Mouse (Mus musculus) heart, postnatal 0 days (tissue): ENCODE results near the gene Dnajc13. TPM values are rescaled to one million over a fixed set of nuclear protein-coding genes. Genes with fewer than 3 reads are reported as not detected.

Experiments used
- ATAC-seq: fragments of 200-750 bp; cut with Nextera tagmentation; 2 replicates; pipeline ENCODE4 v1.8.0; 2017; ENCODE audit warnings: low read depth, moderate number of reproducible peaks, moderate library complexity; ENCODE audit not compliant: insufficient read depth
- DNase-seq: peaks from one replicate; pipeline ENCODE4 v3.0.0-alpha.2; 2016; ENCODE audit warnings: low spot score
- H3K27ac ChIP-seq: fragments of 300-500 bp; sonication (generic); 2 replicates; pipeline ENCODE4 v1.5.1; 2014; ENCODE audit warnings: low read depth, mild to moderate bottlenecking
- H3K27me3 ChIP-seq: fragments of 300-500 bp; sonication (generic); 2 replicates; pipeline ENCODE4 v1.6.1; 2014; ENCODE audit warnings: low read length, mixed read lengths; ENCODE audit not compliant: control insufficient read depth, insufficient read depth
- H3K36me3 ChIP-seq: fragments of 300-500 bp; sonication (generic); replicated peaks from 2 replicates; pipeline ENCODE4 v1.6.1; 2014; ENCODE audit warnings: low read length, mixed read lengths; ENCODE audit not compliant: control insufficient read depth, insufficient read depth
- H3K4me1 ChIP-seq: fragments of 300-500 bp; sonication (generic); 2 replicates; pipeline ENCODE4 v1.6.1; 2014; ENCODE audit warnings: antibody characterized with exemption; ENCODE audit not compliant: control insufficient read depth, insufficient read depth
- H3K4me2 ChIP-seq: fragments of 300-500 bp; sonication (generic); 2 replicates; pipeline ENCODE4 v1.6.1; 2014; ENCODE audit warnings: low read depth, mild to moderate bottlenecking, low read length, moderate library complexity
- H3K4me3 ChIP-seq: fragments of 300-500 bp; sonication (generic); 2 replicates; pipeline ENCODE4 v1.5.1; 2014; ENCODE audit warnings: low read depth, low read length
- H3K9ac ChIP-seq: fragments of 300-500 bp; sonication (generic); replicated peaks from 2 replicates; pipeline ENCODE4 v1.6.1; 2014; ENCODE audit warnings: low read depth, low read length, mixed read lengths
- H3K9me3 ChIP-seq: fragments of 300-500 bp; sonication (generic); replicated peaks from 2 replicates; pipeline ENCODE4 v1.6.1; 2016; ENCODE audit warnings: low read length; ENCODE audit not compliant: control insufficient read depth
- CTCF ChIP-seq: IDR thresholded peaks from 2 replicates; pipeline ENCODE4 v1.5.1; 2016; ENCODE audit warnings: antibody characterized with exemption, control low read depth, low read depth
- EP300 ChIP-seq: IDR thresholded peaks from 2 replicates; pipeline ENCODE4 v1.6.1; 2016; ENCODE audit warnings: antibody characterized with exemption, low read depth
- WGBS: fragments of 180-500 bp; shearing (Covaris S2); extraction: QIAGEN DNeasy Blood & Tissue Kit; methylation state at CpG from one replicate; pipeline ENCODE4 v1.1.7; 2014; 5-methylcytosine and 5-hydroxymethylcytosine counted together
- polyA plus RNA-seq: library from polyadenylated mRNA; unstranded; fragments of >200 nt; fragmentation: Nextera tagmentation; extraction: Ambion mirVana; gene quantifications from 2 replicates; pipeline ENCODE4 v1.2.1, GENCODE M21; 2015
- total RNA-seq: library from RNA; depleted of rRNA; stranded (reverse); fragments of >200 nt; gene quantifications from 2 replicates; pipeline ENCODE4 v1.2.3, GENCODE M21; 2014; ENCODE audit warnings: low replicate concordance

Gene Dnajc13
- total and polyA plus RNA-seq, 2 experiments from 2014 or later: 7.5 to 40.2 TPM

DNA sequence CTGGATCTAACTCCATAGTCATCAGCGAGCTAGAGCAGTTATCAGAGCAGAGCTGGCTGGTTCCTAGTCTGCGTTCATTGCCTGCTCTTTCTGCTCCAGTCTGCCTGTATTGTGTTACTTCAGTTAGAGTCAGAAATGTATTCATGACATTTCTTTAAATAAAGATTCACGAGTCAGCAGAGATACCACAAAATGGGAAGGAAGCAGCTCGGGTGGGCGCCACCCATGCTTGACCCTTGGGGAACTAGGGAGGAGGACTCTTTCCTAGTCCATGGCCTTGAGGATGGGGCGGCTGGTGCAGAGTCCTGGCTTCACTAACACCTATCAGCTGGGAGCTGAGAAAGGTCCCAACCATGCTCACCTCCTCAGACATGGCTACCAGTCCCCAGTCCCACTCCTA, 122.4 kb downstream of the Dnajc13 start:
- Histone ChIP-seq H3K36me3 (no peaks in the 10 kb centered on the region), H3K9me3 (no peaks in the 10 kb centered on the region), H3K4me1 (no peaks in the 10 kb centered on the region), H3K4me3 (no peak overlapping the region), H3K27me3 (no peaks in the 10 kb centered on the region), H3K27ac (no peak overlapping the region), H3K4me2 (no peak overlapping the region), H3K9ac (no peak overlapping the region)
- DNase-seq (no peak), ATAC-seq (no peak)
- TF ChIP-seq CTCF: no peak
- TF ChIP-seq EP300: no peak
- WGBS: 73% methylated on average over 6 of the region's 6 CpGs

DNA sequence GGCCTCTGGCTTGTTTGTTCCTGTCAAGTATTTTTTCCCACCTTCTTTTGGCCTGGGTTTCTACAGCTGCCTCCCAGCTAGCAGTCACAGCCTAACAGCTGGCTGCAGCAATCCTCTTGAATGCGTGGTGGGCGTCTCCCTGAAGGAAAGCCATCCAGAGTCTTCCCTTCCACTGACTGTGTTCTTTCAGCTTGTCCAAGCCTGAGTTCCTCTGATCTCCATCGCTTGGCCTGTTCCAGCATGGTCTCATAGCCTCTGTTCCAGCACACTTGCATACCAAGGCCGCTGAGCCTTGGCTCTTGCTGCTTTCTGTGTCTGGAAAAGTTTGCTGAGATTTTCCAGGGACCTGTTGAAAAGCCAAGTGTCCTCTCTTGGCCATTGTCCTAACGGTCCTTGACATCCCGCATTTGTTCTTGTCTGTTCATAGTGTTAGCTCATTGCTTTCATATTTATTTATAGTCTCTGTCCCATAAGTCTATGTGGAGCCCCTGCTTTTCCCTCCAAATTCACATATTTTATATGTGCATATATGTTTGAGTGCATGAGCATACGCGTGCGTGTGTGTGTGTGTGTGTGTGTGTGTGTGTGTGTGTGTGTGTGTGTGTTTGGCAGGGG, 132.5 kb downstream of the Dnajc13 start:
- Histone ChIP-seq H3K4me1 (no peaks in the 10 kb centered on the region), H3K4me3 (no peak overlapping the region), H3K36me3 (peaks cover 6% of the 10 kb centered on the region; the same call in 1 of the 2 replicates), H3K27me3 (no peaks in the 10 kb centered on the region), H3K9ac (no peak overlapping the region), H3K9me3 (no peaks in the 10 kb centered on the region), H3K4me2 (no peak overlapping the region), H3K27ac (no peak overlapping the region)
- ATAC-seq (peak; percentile 68; the same call in 1 of the 2 replicates), DNase-seq (peak; percentile 23)
- no peak for TF ChIP-seq CTCF
- no peak for TF ChIP-seq EP300
- WGBS: 55% methylated on average over 9 of the region's 9 CpGs

GRCm38 (mm10) chr9:104128110-104128509, 134.6 kb downstream of the Dnajc13 start:
- H3K9ac ChIP-seq: no peak overlapping the region
- TF ChIP-seq EP300: no peak
- no peak for TF ChIP-seq CTCF
- no peaks in the 10 kb centered on the region for H3K4me1 ChIP-seq
- H3K4me2 ChIP-seq: no peak overlapping the region
- DNase-seq (no peak), ATAC-seq (no peak)
- H3K27ac ChIP-seq: no peak overlapping the region
- no peaks in the 10 kb centered on the region for H3K27me3 ChIP-seq
- WGBS: 88% methylated on average over 2 of the region's 2 CpGs
- no peaks in the 10 kb centered on the region for H3K9me3 ChIP-seq
- H3K36me3 ChIP-seq: peaks cover 14% of the 10 kb centered on the region; the same call in 1 of the 2 replicates
- H3K4me3 ChIP-seq: no peak overlapping the region

GRCm38 (mm10) chr9:104126833-104127232, 135.9 kb downstream of the Dnajc13 start, which contains the start of gene Ackr4:
Ackr4 (minus strand) TSS chr9:104126933.
- Histone ChIP-seq H3K27me3 (no peaks in the 10 kb centered on the region), H3K9me3 (no peaks in the 10 kb centered on the region), H3K36me3 (peaks cover 14% of the 10 kb centered on the region; the same call in 1 of the 2 replicates), H3K4me3 (no peak within 1 kb of the TSS), H3K4me2 (no peak within 1 kb of the TSS), H3K27ac (no peak within 1 kb of the TSS), H3K9ac (no peak within 1 kb of the TSS), H3K4me1 (no peaks in the 10 kb centered on the region)
- WGBS: 65% methylated on average over 3 of the region's 3 CpGs
- ATAC-seq: no peak
- DNase-seq: no peak
- TF ChIP-seq EP300: no peak

DNA sequence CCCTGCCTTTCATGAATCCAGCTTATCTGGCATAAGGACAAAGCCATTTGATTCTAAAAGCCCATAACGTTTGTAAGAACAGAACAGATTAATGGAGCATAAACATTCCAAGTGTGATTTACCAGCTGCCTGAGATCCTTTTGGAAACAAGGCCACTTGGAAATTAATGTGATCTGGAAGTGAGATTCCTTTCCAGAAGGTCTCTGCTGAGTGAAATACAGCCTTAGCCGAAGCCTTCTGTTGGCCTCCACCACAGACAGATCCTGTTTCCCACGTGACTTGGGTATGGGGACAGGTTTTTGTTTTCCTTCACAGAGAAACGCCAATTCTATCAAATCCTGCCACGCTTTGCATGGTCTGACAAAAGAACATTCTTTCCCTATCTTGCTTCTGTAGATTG, 139.1 kb downstream of the Dnajc13 start:
- no peaks in the 10 kb centered on the region for H3K27me3 ChIP-seq
- no peak overlapping the region for H3K9ac ChIP-seq
- H3K9me3 ChIP-seq: no peaks in the 10 kb centered on the region
- H3K4me3 ChIP-seq: no peak overlapping the region
- no peak overlapping the region for H3K4me2 ChIP-seq
- DNase-seq: no peak
- 52% methylated on average over 5 of the region's 5 CpGs for WGBS
- H3K27ac ChIP-seq: no peak overlapping the region
- H3K4me1 ChIP-seq: no peaks in the 10 kb centered on the region
- ATAC-seq: no peak
- no peak for TF ChIP-seq CTCF
- H3K36me3 ChIP-seq: peaks cover 14% of the 10 kb centered on the region; the same call in 1 of the 2 replicates

DNA sequence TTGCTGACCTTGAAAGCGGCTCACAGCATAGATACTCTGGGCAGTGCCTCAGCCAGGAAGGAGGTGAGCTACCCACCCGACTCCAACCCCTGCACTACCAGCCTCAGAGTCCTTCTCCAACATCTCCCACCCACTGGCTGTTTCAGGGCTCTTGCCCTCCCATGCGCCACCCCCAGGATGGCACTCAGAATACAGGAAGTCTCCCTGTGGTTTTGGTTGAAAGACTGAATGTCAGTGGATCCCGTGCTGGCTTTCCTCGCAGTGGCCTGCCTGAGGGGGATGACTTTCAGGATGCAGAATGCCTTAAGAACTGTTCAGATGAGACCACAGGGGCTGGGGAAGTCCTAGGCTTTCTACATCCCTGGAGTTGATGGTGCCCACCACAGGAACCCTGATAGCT, 139.6 kb downstream of the Dnajc13 start:
- 70% methylated on average over 5 of the region's 5 CpGs for WGBS
- H3K4me3 ChIP-seq: no peak overlapping the region
- H3K27ac ChIP-seq: no peak overlapping the region
- no peaks in the 10 kb centered on the region for H3K27me3 ChIP-seq
- ATAC-seq: no peak
- TF ChIP-seq EP300: no peak
- no peak for TF ChIP-seq CTCF
- H3K9me3 ChIP-seq: no peaks in the 10 kb centered on the region
- H3K4me1 ChIP-seq: no peaks in the 10 kb centered on the region
- no peak overlapping the region for H3K9ac ChIP-seq
- no peak overlapping the region for H3K4me2 ChIP-seq
- H3K36me3 ChIP-seq: peaks cover 14% of the 10 kb centered on the region; the same call in 1 of the 2 replicates
- no peak for DNase-seq
